Mouse (Mus musculus) cortical plate, adult 2 months (tissue): ENCODE measurements at regions not wholly inside any gene's neighbourhood (a gene's known extent, or its start where the extent isn't known, plus 50 kb on each side); places are given as distances from the start of the nearest gene placed in this dataset.

ENCODE experiments used
- H3K27ac ChIP-seq: fragments of 200-500 bp; 2 replicates; pipeline ENCODE4 v1.5.1; 2012; ENCODE audit warnings: low read length, control low read depth, inconsistent platforms; ENCODE audit not compliant: insufficient read depth
- H3K4me1 ChIP-seq: fragments of 200-500 bp; 2 replicates; pipeline ENCODE4 v1.6.1; 2011; ENCODE audit warnings: low read length; ENCODE audit not compliant: control insufficient read depth, insufficient read depth
- H3K4me3 ChIP-seq: fragments of 200-500 bp; 2 replicates; pipeline ENCODE4 v1.5.1; 2011; ENCODE audit warnings: mild to moderate bottlenecking, low read length, control low read depth; ENCODE audit not compliant: insufficient read depth
- CTCF ChIP-seq: fragments of 200-500 bp; IDR thresholded peaks from 2 replicates; pipeline ENCODE4 v1.5.1; 2011; ENCODE audit warnings: mild to moderate bottlenecking, control low read depth, low read length; ENCODE audit not compliant: insufficient read depth; ENCODE audit errors: extremely low read depth
- POLR2A ChIP-seq: fragments of 200-500 bp; IDR thresholded peaks from 2 replicates; pipeline ENCODE4 v1.6.1; 2011; ENCODE audit warnings: mild to moderate bottlenecking, low read length, control low read depth; ENCODE audit not compliant: insufficient read depth; ENCODE audit errors: extremely low read depth

GRCm38 (mm10) chr14:33726500-33726899 is 137.5 kb downstream of the Ptpn20 start:
- no peaks in the 10 kb centered on the region for H3K4me1 ChIP-seq
- H3K4me3 ChIP-seq: no peak overlapping the region
- H3K27ac ChIP-seq: no peak overlapping the region
- TF ChIP-seq CTCF: no peak
- TF ChIP-seq POLR2A: no peak

- H3K4me3 ChIP-seq: no peak overlapping the region
- H3K27ac ChIP-seq: no peak overlapping the region
- TF ChIP-seq CTCF (no peak), POLR2A (no peak)
- H3K4me1 ChIP-seq: no peaks in the 10 kb centered on the region; the same call in 1 of the 2 replicates
Observed at GRCm38 (mm10) chr14:33729115-33729884, 140.3 kb downstream of the Ptpn20 start.

GRCm38 (mm10) chr14:33732698-33733097 is 143.7 kb downstream of the Ptpn20 start:
- no peak overlapping the region for H3K4me3 ChIP-seq

GRCm38 (mm10) chr14:33734446-33735043 is 145.5 kb downstream of the Ptpn20 start:
- no peak overlapping the region for H3K4me3 ChIP-seq
- TF ChIP-seq POLR2A (no peak), CTCF (no peak)

More at GRCm38 (mm10) chr14:33732698-33733097, 143.7 kb downstream of the Ptpn20 start:
- no peak overlapping the region for H3K27ac ChIP-seq
- H3K4me1 ChIP-seq: no peaks in the 10 kb centered on the region; the same call in 1 of the 2 replicates
- TF ChIP-seq POLR2A: no peak
- TF ChIP-seq CTCF: no peak

GRCm38 (mm10) chr14:33735653-33736052 is 146.6 kb downstream of the Ptpn20 start:
- Histone ChIP-seq H3K4me1 (no peaks in the 10 kb centered on the region; the same call in 1 of the 2 replicates), H3K4me3 (no peak overlapping the region), H3K27ac (no peak overlapping the region)
- TF ChIP-seq POLR2A: no peak
- TF ChIP-seq CTCF: no peak

More at GRCm38 (mm10) chr14:33734446-33735043, 145.5 kb downstream of the Ptpn20 start:
- Histone ChIP-seq H3K27ac (no peak overlapping the region), H3K4me1 (no peaks in the 10 kb centered on the region; the same call in 1 of the 2 replicates)

GRCm38 (mm10) chr14:33746181-33746580 is 157.2 kb downstream of the Ptpn20 start:
- TF ChIP-seq POLR2A: no peak
- no peak for TF ChIP-seq CTCF
- Histone ChIP-seq H3K4me3 (no peak overlapping the region), H3K4me1 (no peaks in the 10 kb centered on the region), H3K27ac (no peak overlapping the region)

- H3K4me3 ChIP-seq: no peak overlapping the region
- no peak for TF ChIP-seq POLR2A
- no peak for TF ChIP-seq CTCF
- peaks cover 2% of the 10 kb centered on the region; the same call in 1 of the 2 replicates for H3K4me1 ChIP-seq
- H3K27ac ChIP-seq: no peak overlapping the region
Observed at GRCm38 (mm10) chr14:33759656-33760055, 163.7 kb upstream of the Gdf10 start.

- H3K4me3 ChIP-seq: no peak overlapping the region
- peaks cover 2% of the 10 kb centered on the region; the same call in 1 of the 2 replicates for H3K4me1 ChIP-seq
- H3K27ac ChIP-seq: no peak overlapping the region
- TF ChIP-seq POLR2A (no peak), CTCF (no peak)
Observed at GRCm38 (mm10) chr14:33763641-33764046, 159.7 kb upstream of the Gdf10 start.

GRCm38 (mm10) chr14:33765767-33766166 is 157.6 kb upstream of the Gdf10 start:
- TF ChIP-seq POLR2A: no peak
- no peak for TF ChIP-seq CTCF
- H3K4me3 ChIP-seq: no peak overlapping the region
- no peaks in the 10 kb centered on the region for H3K4me1 ChIP-seq
- H3K27ac ChIP-seq: no peak overlapping the region
